Comparison of ENCODE assay signal across 23 mouse cellular contexts in the genomic region with DNA sequence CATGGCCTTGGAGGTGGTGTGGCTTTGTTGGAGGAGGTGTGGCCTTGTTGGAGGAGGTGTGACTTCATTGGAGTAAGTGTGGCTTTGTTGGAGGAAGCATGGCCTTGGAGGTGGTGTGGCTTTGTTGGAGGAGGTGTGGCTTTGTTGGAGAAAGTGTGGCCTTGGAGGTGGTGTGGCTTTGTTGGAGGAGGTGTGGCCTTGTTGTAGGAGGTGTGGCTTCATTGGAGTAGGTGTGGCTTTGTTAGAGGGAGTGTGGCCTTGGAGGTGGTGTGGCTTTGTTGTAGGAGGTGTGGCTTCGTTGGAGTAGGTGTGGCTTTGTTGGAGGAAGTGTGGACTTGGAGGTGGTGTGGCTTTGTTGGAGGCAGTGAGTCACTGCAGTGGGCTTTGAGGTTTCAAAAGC.
"Had no signal": no experiment of that assay in that cellular context is flagged by ENCODE, and none has a peak within 500 bp of the region (broad histone marks: within the 10 kb centered on the region; RNA-seq: fewer than 3 reads in every experiment).

No protein-coding gene starts in this region.

- H3K36me3 ChIP-seq: heart, embryonic 13.5 days; heart, embryonic 15.5 days; hindbrain, embryonic 13.5 days; hindbrain, embryonic 15.5 days; limb, embryonic 10.5 days; limb, embryonic 12.5 days; liver, embryonic 13.5 days had no signal

- H3K4me3 ChIP-seq: gastrocnemius, adult 2 months; heart, adult 2 months; heart, embryonic 13.5 days; heart, embryonic 15.5 days; hindbrain, embryonic 13.5 days; hindbrain, embryonic 15.5 days; layer of hippocampus, adult 2 months; left cerebral cortex, adult 2 months; limb, embryonic 10.5 days; limb, embryonic 12.5 days; liver, embryonic 13.5 days had no signal

- DNase-seq: gastrocnemius, adult 2 months; gastrocnemius, postnatal 10 days; gastrocnemius, postnatal 25 days; heart, adult 11 months; heart, adult 2 months; heart, postnatal 14 days; heart, postnatal 36 days; kidney, adult 18-20 months; kidney, adult 8-10 months; kidney, postnatal 10 days; kidney, postnatal 25 days; kidney, postnatal 4 days; liver; liver, embryonic 13.5 days had no signal

- H3K4me1 ChIP-seq: heart, embryonic 13.5 days; heart, embryonic 15.5 days; hindbrain, embryonic 13.5 days; hindbrain, embryonic 15.5 days; liver, embryonic 13.5 days had no signal

- H3K9ac ChIP-seq: heart, embryonic 13.5 days; heart, embryonic 15.5 days; hindbrain, embryonic 13.5 days; hindbrain, embryonic 15.5 days; limb, embryonic 12.5 days; liver, embryonic 13.5 days had no signal

- H3K27ac ChIP-seq: gastrocnemius, adult 2 months; heart, adult 2 months; heart, embryonic 13.5 days; heart, embryonic 15.5 days; hindbrain, embryonic 13.5 days; hindbrain, embryonic 15.5 days; hindbrain, postnatal 0 days; layer of hippocampus, adult 2 months; left cerebral cortex, adult 2 months; limb, embryonic 10.5 days; limb, embryonic 12.5 days; liver, embryonic 13.5 days had no signal

- H3K9me3 ChIP-seq: heart, embryonic 13.5 days; heart, embryonic 15.5 days; hindbrain, embryonic 13.5 days; hindbrain, embryonic 15.5 days; limb, embryonic 10.5 days; limb, embryonic 12.5 days had no signal
